Mouse (Mus musculus) megakaryocyte, embryonic 14.5 days (primary cell): ENCODE measurements around the gene Dusp16.

Experiments
- FLI1 ChIP-seq: IDR thresholded peaks from 2 replicates; pipeline ENCODE4 v1.6.1; 2012; ENCODE audit warnings: low read length, inconsistent platforms, mixed read lengths
- GATA1 ChIP-seq: IDR thresholded peaks from 3 replicates; pipeline ENCODE4 v1.6.1; 2012; ENCODE audit warnings: mixed read lengths, low read length, inconsistent platforms, borderline replicate concordance

DNA sequence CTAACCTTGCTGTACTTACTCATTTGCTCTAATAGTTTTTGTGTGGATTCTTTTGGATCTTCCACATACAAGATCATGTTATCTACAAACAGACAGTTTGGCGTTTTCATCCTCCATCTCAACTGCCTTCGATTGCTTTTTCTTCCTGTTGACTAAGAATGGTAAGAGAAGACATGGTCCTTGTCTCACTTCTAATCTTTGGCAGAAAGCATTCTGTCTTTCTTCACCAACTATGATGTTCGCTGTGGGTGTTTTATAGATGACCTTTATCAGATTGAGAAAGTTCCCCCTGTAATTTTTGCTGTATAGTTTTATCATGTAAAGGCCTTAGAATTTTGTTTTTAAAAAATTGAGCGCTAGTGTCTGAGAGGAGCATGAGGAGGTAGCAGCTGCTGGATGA lies 45.7 kb upstream of the Dusp16 start:
- no peak for TF ChIP-seq FLI1
- TF ChIP-seq GATA1 = no peak
